Mouse (Mus musculus): ENCODE results near the gene Ptpn3. TPM values are rescaled to one million over a fixed set of nuclear protein-coding genes. Genes with fewer than 3 reads are reported as not detected.
A peak's percentile ranks its signal among the peaks of the same experiment; 100 is the strongest.

The Ptpn3 gene
- total and polyA plus RNA-seq, 2 experiments: 12.7 to 18.4 TPM

GRCm38 (mm10) chr4:57282630-57283029 is 19.0 kb downstream of the Ptpn3 start:
- Histone ChIP-seq H3K27ac (replicated peaks; ENCODE audit: insufficient read depth, low read depth, low read length) (peak overlapping the region; percentile 61), H3K36me3 (ENCODE audit: control insufficient read depth, insufficient read depth, low read length) (no peaks in the 10 kb centered on the region), H3K27me3 (ENCODE audit: control insufficient read depth, insufficient read depth, low read length) (no peaks in the 10 kb centered on the region), H3K4me1 (ENCODE audit: control insufficient read depth, insufficient read depth, low read length) (peaks cover 39% of the 10 kb centered on the region), H3K9ac (ENCODE audit: low read depth, low read length) (no peak overlapping the region), H3K4me3 (ENCODE audit: insufficient read depth, low read depth, low read length) (no peak overlapping the region), H3K79me2 (ENCODE audit: control insufficient read depth, insufficient read depth, low read length) (peaks cover 6% of the 10 kb centered on the region; the same call in 1 of the 2 replicates)
- peak; percentile 98 for DNase-seq (ENCODE audit: extremely low read depth, low read depth, low spot score)
- TF ChIP-seq CTCF (IDR thresholded peaks at IDR 0.05; ENCODE audit: low read depth, low read length) (no peak), POLR2A (IDR thresholded peaks at IDR 0.05; ENCODE audit: extremely low read depth, insufficient read depth, low read length) (no peak)
- 31% methylated on average over 6 of the region's 6 CpGs for WGBS

- peak; percentile 79 for DNase-seq (ENCODE audit: extremely low read depth, low read depth, low spot score)
Observed at GRCm38 (mm10) chr4:57282179-57282578, 19.5 kb downstream of the Ptpn3 start.

GRCm38 (mm10) chr4:57280888-57281287 is 20.7 kb downstream of the Ptpn3 start:
- Histone ChIP-seq H3K4me1 (ENCODE audit: control insufficient read depth, insufficient read depth, low read length) (peaks cover 34% of the 10 kb centered on the region), H3K27ac (replicated peaks; ENCODE audit: insufficient read depth, low read depth, low read length) (peak overlapping the region; percentile 65), H3K79me2 (ENCODE audit: control insufficient read depth, insufficient read depth, low read length) (peaks cover 4% of the 10 kb centered on the region; the same call in 1 of the 2 replicates), H3K4me3 (ENCODE audit: insufficient read depth, low read depth, low read length) (no peak overlapping the region), H3K9ac (ENCODE audit: low read depth, low read length) (no peak overlapping the region), H3K27me3 (ENCODE audit: control insufficient read depth, insufficient read depth, low read length) (no peaks in the 10 kb centered on the region), H3K36me3 (ENCODE audit: control insufficient read depth, insufficient read depth, low read length) (no peaks in the 10 kb centered on the region)
- DNase-seq (ENCODE audit: extremely low read depth, low read depth, low spot score): peak; percentile 83
- TF ChIP-seq CTCF (IDR thresholded peaks at IDR 0.05; ENCODE audit: low read depth, low read length) (no peak), POLR2A (IDR thresholded peaks at IDR 0.05; ENCODE audit: extremely low read depth, insufficient read depth, low read length) (no peak)
- 24% methylated on average over 5 of the region's 5 CpGs for WGBS

More at GRCm38 (mm10) chr4:57282179-57282578, 19.5 kb downstream of the Ptpn3 start:
- H3K36me3 ChIP-seq (ENCODE audit: control insufficient read depth, insufficient read depth, low read length): no peaks in the 10 kb centered on the region
- 17% methylated on average over 5 of the region's 5 CpGs for WGBS
- no peaks in the 10 kb centered on the region for H3K27me3 ChIP-seq (ENCODE audit: control insufficient read depth, insufficient read depth, low read length)
- H3K4me3 ChIP-seq (ENCODE audit: insufficient read depth, low read depth, low read length): no peak overlapping the region
- H3K79me2 ChIP-seq (ENCODE audit: control insufficient read depth, insufficient read depth, low read length): peaks cover 5% of the 10 kb centered on the region; the same call in 1 of the 2 replicates
- H3K27ac ChIP-seq (replicated peaks; ENCODE audit: insufficient read depth, low read depth, low read length): peak overlapping the region; percentile 61
- H3K9ac ChIP-seq (ENCODE audit: low read depth, low read length): no peak overlapping the region
- H3K4me1 ChIP-seq (ENCODE audit: control insufficient read depth, insufficient read depth, low read length): peaks cover 35% of the 10 kb centered on the region
- TF ChIP-seq POLR2A (IDR thresholded peaks at IDR 0.05; ENCODE audit: extremely low read depth, insufficient read depth, low read length): no peak
- TF ChIP-seq CTCF (IDR thresholded peaks at IDR 0.05; ENCODE audit: low read depth, low read length): no peak

GRCm38 (mm10) chr4:57279229-57279628 is 22.4 kb downstream of the Ptpn3 start:
- Histone ChIP-seq H3K4me1 (ENCODE audit: control insufficient read depth, insufficient read depth, low read length) (peaks cover 30% of the 10 kb centered on the region), H3K79me2 (ENCODE audit: control insufficient read depth, insufficient read depth, low read length) (peaks cover 4% of the 10 kb centered on the region; the same call in 1 of the 2 replicates), H3K4me3 (ENCODE audit: insufficient read depth, low read depth, low read length) (no peak overlapping the region), H3K36me3 (ENCODE audit: control insufficient read depth, insufficient read depth, low read length) (no peaks in the 10 kb centered on the region), H3K27ac (replicated peaks; ENCODE audit: insufficient read depth, low read depth, low read length) (0 out of 2 replicates have a peak overlapping the region, but pooled peaks have one; percentile 34), H3K9ac (ENCODE audit: low read depth, low read length) (peak overlapping the region; percentile 27; the same call in 1 of the 2 replicates), H3K27me3 (ENCODE audit: control insufficient read depth, insufficient read depth, low read length) (no peaks in the 10 kb centered on the region)
- WGBS: 12% methylated on average over 8 of the region's 8 CpGs
- no peak for DNase-seq (ENCODE audit: extremely low read depth, low read depth, low spot score)
- no peak for TF ChIP-seq POLR2A (IDR thresholded peaks at IDR 0.05; ENCODE audit: extremely low read depth, insufficient read depth, low read length)
- TF ChIP-seq CTCF (IDR thresholded peaks at IDR 0.05; ENCODE audit: low read depth, low read length): no peak

GRCm38 (mm10) chr4:57278812-57279211 is 22.8 kb downstream of the Ptpn3 start:
- Histone ChIP-seq H3K27ac (replicated peaks; ENCODE audit: insufficient read depth, low read depth, low read length) (no peak overlapping the region), H3K9ac (ENCODE audit: low read depth, low read length) (no peak overlapping the region), H3K27me3 (ENCODE audit: control insufficient read depth, insufficient read depth, low read length) (no peaks in the 10 kb centered on the region), H3K79me2 (ENCODE audit: control insufficient read depth, insufficient read depth, low read length) (peaks cover 5% of the 10 kb centered on the region; the same call in 1 of the 2 replicates), H3K36me3 (ENCODE audit: control insufficient read depth, insufficient read depth, low read length) (no peaks in the 10 kb centered on the region), H3K4me3 (ENCODE audit: insufficient read depth, low read depth, low read length) (no peak overlapping the region), H3K4me1 (ENCODE audit: control insufficient read depth, insufficient read depth, low read length) (peaks cover 29% of the 10 kb centered on the region)
- TF ChIP-seq CTCF (IDR thresholded peaks at IDR 0.05; ENCODE audit: low read depth, low read length) (no peak), POLR2A (IDR thresholded peaks at IDR 0.05; ENCODE audit: extremely low read depth, insufficient read depth, low read length) (no peak)
- DNase-seq (ENCODE audit: extremely low read depth, low read depth, low spot score): no peak
- 65% methylated on average over 10 of the region's 10 CpGs for WGBS

GRCm38 (mm10) chr4:57277671-57278070 is 24.0 kb downstream of the Ptpn3 start:
- H3K27me3 ChIP-seq (ENCODE audit: control insufficient read depth, insufficient read depth, low read length): no peaks in the 10 kb centered on the region
- DNase-seq (ENCODE audit: extremely low read depth, low read depth, low spot score): no peak
- WGBS: 73% methylated on average over 3 of the region's 3 CpGs
- no peak for TF ChIP-seq POLR2A (IDR thresholded peaks at IDR 0.05; ENCODE audit: extremely low read depth, insufficient read depth, low read length)
- no peak for TF ChIP-seq CTCF (IDR thresholded peaks at IDR 0.05; ENCODE audit: low read depth, low read length)
- H3K27ac ChIP-seq (replicated peaks; ENCODE audit: insufficient read depth, low read depth, low read length): no peak overlapping the region
- no peak overlapping the region for H3K9ac ChIP-seq (ENCODE audit: low read depth, low read length)
- H3K4me3 ChIP-seq (ENCODE audit: insufficient read depth, low read depth, low read length): no peak overlapping the region
- peaks cover 7% of the 10 kb centered on the region; the same call in 1 of the 2 replicates for H3K79me2 ChIP-seq (ENCODE audit: control insufficient read depth, insufficient read depth, low read length)
- peaks cover 21% of the 10 kb centered on the region for H3K4me1 ChIP-seq (ENCODE audit: control insufficient read depth, insufficient read depth, low read length)
- no peaks in the 10 kb centered on the region for H3K36me3 ChIP-seq (ENCODE audit: control insufficient read depth, insufficient read depth, low read length)
